In the genomic region with DNA sequence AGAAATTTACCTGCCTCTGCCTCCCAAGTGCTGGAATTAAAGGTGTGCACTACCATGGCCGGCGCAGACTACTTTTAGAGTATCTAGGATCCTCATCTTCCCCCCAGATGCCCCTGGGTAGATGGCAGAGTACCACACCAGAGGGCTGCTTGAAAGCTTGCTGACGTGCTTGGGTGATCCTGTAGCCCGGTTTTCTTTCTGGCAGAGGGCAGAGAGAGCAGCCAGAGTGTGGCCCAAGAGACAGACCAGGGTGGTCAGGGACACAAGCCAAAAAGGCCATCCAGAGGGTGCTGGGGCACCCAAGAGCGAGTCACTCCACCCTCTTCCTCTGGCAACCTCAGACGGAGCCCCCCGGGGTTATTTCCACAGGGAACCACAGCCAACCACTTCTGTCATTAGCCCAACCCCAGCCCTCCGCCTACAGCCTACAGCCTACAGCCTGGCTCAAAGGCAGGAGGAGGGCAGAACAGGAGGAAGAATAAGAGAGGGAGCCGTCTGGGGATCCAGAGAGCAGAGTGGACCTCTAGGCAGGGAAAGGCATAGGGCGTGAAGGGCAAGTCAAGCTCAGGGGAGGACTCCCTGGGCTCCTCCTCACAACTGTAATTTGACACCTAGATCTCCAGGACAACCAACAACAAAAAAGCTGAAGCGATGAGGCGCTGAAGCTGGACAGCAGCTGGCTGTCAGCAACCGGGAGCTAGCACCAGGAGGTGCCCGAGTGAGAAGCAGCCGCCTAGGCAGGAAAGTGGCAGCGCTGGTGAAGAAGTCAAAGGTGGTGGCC, we compare ENCODE assay signal across 8 mouse cellular contexts. TPM values are rescaled to one million over a fixed set of nuclear protein-coding genes. Genes with fewer than 3 reads are reported as not detected.
DNase-seq lines count a peak whose midpoint lies in the region; ATAC-seq lines count a peak whose summit lies in the region.

TSS of gene Smim5 (plus strand) at position 481 of the 781 bp plus-strand sequence.

- H3K4me3 ChIP-seq in embryonic facial prominence, embryonic 11.5 days (ENCODE audit: low read depth, low read length) = no peak within 1 kb of the TSS
- peak within 1 kb of the TSS; percentile 8; the same call in 1 of the 2 replicates for H3K4me3 ChIP-seq in limb, embryonic 10.5 days
- H3K4me3 ChIP-seq in midbrain, embryonic 13.5 days (replicated peaks) = no peak within 1 kb of the TSS

- no peaks in the 10 kb centered on the region for H3K36me3 ChIP-seq in embryonic facial prominence, embryonic 11.5 days (replicated peaks; ENCODE audit: control insufficient read depth, insufficient read depth, low read depth, low read length)
- H3K36me3 ChIP-seq in limb, embryonic 10.5 days = peaks cover 45% of the 10 kb centered on the region
- H3K36me3 ChIP-seq in midbrain, embryonic 13.5 days = peaks cover 28% of the 10 kb centered on the region

- H3K27ac ChIP-seq in embryonic facial prominence, embryonic 11.5 days (replicated peaks; ENCODE audit: low read depth, low read length) = no peak within 1 kb of the TSS
- peak within 1 kb of the TSS; percentile 69 for H3K27ac ChIP-seq in limb, embryonic 10.5 days
- 0 out of 2 replicates have a peak within 1 kb of the TSS, but pooled peaks have one; percentile 9 for H3K27ac ChIP-seq in midbrain, embryonic 13.5 days

- H3K9ac ChIP-seq in embryonic facial prominence, embryonic 11.5 days (replicated peaks; ENCODE audit: low read length) = no peak within 1 kb of the TSS; the same call in 1 of the 2 replicates
- peak within 1 kb of the TSS; percentile 17; the same call in 1 of the 2 replicates for H3K9ac ChIP-seq in midbrain, embryonic 13.5 days (replicated peaks)

- peak; percentile 42 for ATAC-seq in embryonic facial prominence, embryonic 11.5 days (replicated peaks; ENCODE audit: insufficient number of reproducible peaks, low FRiP score, low TSS enrichment, low read depth)
- ATAC-seq in midbrain, embryonic 13.5 days = no peak

- WGBS in embryonic facial prominence, embryonic 11.5 days = 30% methylated on average over 16 of the region's 16 CpGs
- WGBS in limb, embryonic 10.5 days = 34% methylated on average over 16 of the region's 16 CpGs
- 30% methylated on average over 16 of the region's 16 CpGs for WGBS in midbrain, embryonic 13.5 days

- intact Hi-C loops in heart, postnatal 10 days (cut with DNase I) = no loop called here
- intact Hi-C loops in left cerebral cortex, postnatal 36 days (cut with DNase I) = no loop called here

- peaks cover 3% of the 10 kb centered on the region; the same call in 1 of the 2 replicates for H3K4me1 ChIP-seq in embryonic facial prominence, embryonic 11.5 days (ENCODE audit: control insufficient read depth, insufficient read depth, low read length)
- H3K4me1 ChIP-seq in limb, embryonic 10.5 days = peaks cover 37% of the 10 kb centered on the region
- peaks cover 19% of the 10 kb centered on the region for H3K4me1 ChIP-seq in midbrain, embryonic 13.5 days (replicated peaks)

- peak; percentile 68 for DNase-seq in adrenal gland, postnatal 10 days
- DNase-seq in adrenal gland, adult 18-20 months (ENCODE audit: low spot score in 2 of 2) = no peak
- peak; percentile 84 for DNase-seq in embryonic facial prominence, embryonic 11.5 days (ENCODE audit: low spot score)
- peak; percentile 83 to 86 for DNase-seq in heart, postnatal 10 days
- peak; percentile 64 for DNase-seq in limb, embryonic 10.5 days (ENCODE audit: low spot score)
- peak; percentile 50 to 65 for DNase-seq in urinary bladder, postnatal 4 days (ENCODE audit: low spot score in 2 of 2)
- no peak for DNase-seq in left cerebral cortex, postnatal 36 days (ENCODE audit: low spot score in 2 of 2)

- H3K27me3 ChIP-seq in embryonic facial prominence, embryonic 11.5 days (ENCODE audit: control insufficient read depth, insufficient read depth, low read length) = no peaks in the 10 kb centered on the region
- no peaks in the 10 kb centered on the region for H3K27me3 ChIP-seq in limb, embryonic 10.5 days (ENCODE audit: low read depth, poor library complexity, severe bottlenecking)
- no peaks in the 10 kb centered on the region for H3K27me3 ChIP-seq in midbrain, embryonic 13.5 days

- no peaks in the 10 kb centered on the region for H3K9me3 ChIP-seq in embryonic facial prominence, embryonic 11.5 days (replicated peaks; ENCODE audit: control insufficient read depth, low read length)
- no peaks in the 10 kb centered on the region for H3K9me3 ChIP-seq in limb, embryonic 10.5 days (replicated peaks)
- H3K9me3 ChIP-seq in midbrain, embryonic 13.5 days = no peaks in the 10 kb centered on the region

- H3K4me2 ChIP-seq in embryonic facial prominence, embryonic 11.5 days (ENCODE audit: low read depth, low read length) = no peak within 1 kb of the TSS
- no peak within 1 kb of the TSS for H3K4me2 ChIP-seq in midbrain, embryonic 13.5 days (replicated peaks)

RNA-seq across cellular contexts. Expression of gene Smim5, which starts in this region (rescaled TPM):
- total RNA-seq in adrenal gland, postnatal 10 days (2021) = 1 to 10 TPM; 1.5 to 2.6 TPM
- total RNA-seq in adrenal gland, adult 18-20 months (2021) = under 1 TPM in 1 of 2 experiments, not detected in 1; 0.74 TPM
- polyA plus RNA-seq in embryonic facial prominence, embryonic 11.5 days (2014; fragmentation: Nextera tagmentation; extraction: Ambion mirVana) = 1.1 and 1.4 TPM in 2 replicates
- total RNA-seq in heart, postnatal 10 days (2021) = 10 to 100 TPM; 28.7 to 43.3 TPM
- 1.7 and 2.0 TPM in 2 replicates for polyA plus RNA-seq in limb, embryonic 10.5 days (2016; fragmentation: Nextera tagmentation; extraction: Ambion mirVana)
- polyA plus RNA-seq in midbrain, embryonic 13.5 days (2015; fragmentation: Nextera tagmentation; extraction: Ambion mirVana) = 0.97 and 1.4 TPM in 2 replicates
- total RNA-seq in left cerebral cortex, postnatal 36 days (2021) = not detected

Comparison
In these comparisons a context has a peak if more than half of its experiments do, and no peak if none do; other contexts are left out.
1. RNA of gene Smim5 (total RNA-seq): 28.7 to 43.3 TPM in heart, postnatal 10 days; 1.5 to 2.6 TPM in adrenal gland, postnatal 10 days, 0.74 TPM in adrenal gland, adult 18-20 months and not detected in left cerebral cortex, postnatal 36 days; every median in the first group is over 4 times any median in the second.
2. DNase-seq: peak in adrenal gland, postnatal 10 days (single experiment), embryonic facial prominence, embryonic 11.5 days (single experiment), heart, postnatal 10 days (2 of 2), limb, embryonic 10.5 days (single experiment) and urinary bladder, postnatal 4 days (2 of 2); none in adrenal gland, adult 18-20 months (0 of 2) and left cerebral cortex, postnatal 36 days (0 of 2).